Mouse (Mus musculus) erythroblast, embryonic 14.5 days (primary cell): ENCODE measurements around the gene Kif21a. TPM values are rescaled to one million over a fixed set of nuclear protein-coding genes. Genes with fewer than 3 reads are reported as not detected.

ENCODE experiments used
- H3K27me3 ChIP-seq: 2 replicates; pipeline ENCODE4 v1.6.1; 2012; ENCODE audit warnings: inconsistent platforms; ENCODE audit not compliant: control insufficient read depth
- H3K36me3 ChIP-seq: 2 replicates; pipeline ENCODE4 v1.6.1; 2012; ENCODE audit warnings: mild to moderate bottlenecking, inconsistent platforms; ENCODE audit not compliant: control insufficient read depth
- H3K4me1 ChIP-seq: 2 replicates; pipeline ENCODE4 v1.6.1; 2012; ENCODE audit warnings: inconsistent platforms; ENCODE audit not compliant: control insufficient read depth
- H3K4me3 ChIP-seq: replicated peaks from 2 replicates; pipeline ENCODE3; 2012; ENCODE audit warnings: moderate library complexity, mild to moderate bottlenecking, inconsistent platforms
- H3K9me3 ChIP-seq: 2 replicates; pipeline ENCODE4 v1.6.1; 2012; ENCODE audit warnings: low read length, inconsistent platforms, mixed read lengths; ENCODE audit not compliant: control insufficient read depth
- GATA1 ChIP-seq: IDR thresholded peaks from 2 replicates; pipeline ENCODE4 v1.6.1; 2012; ENCODE audit warnings: low read length, inconsistent platforms, mixed read lengths
- TAL1 ChIP-seq: IDR thresholded peaks from 3 replicates; pipeline ENCODE4 v1.6.1; 2012; ENCODE audit warnings: low read length, inconsistent platforms, mixed read lengths
- polyA plus RNA-seq: library from polyadenylated mRNA; stranded (reverse); fragments of >175 nt; gene quantifications from 2 replicates; pipeline ENCODE4 v1.2.3, GENCODE M21; 2012

Kif21a gene
- polyA plus RNA-seq, 1 experiment = 0.01 TPM

DNA sequence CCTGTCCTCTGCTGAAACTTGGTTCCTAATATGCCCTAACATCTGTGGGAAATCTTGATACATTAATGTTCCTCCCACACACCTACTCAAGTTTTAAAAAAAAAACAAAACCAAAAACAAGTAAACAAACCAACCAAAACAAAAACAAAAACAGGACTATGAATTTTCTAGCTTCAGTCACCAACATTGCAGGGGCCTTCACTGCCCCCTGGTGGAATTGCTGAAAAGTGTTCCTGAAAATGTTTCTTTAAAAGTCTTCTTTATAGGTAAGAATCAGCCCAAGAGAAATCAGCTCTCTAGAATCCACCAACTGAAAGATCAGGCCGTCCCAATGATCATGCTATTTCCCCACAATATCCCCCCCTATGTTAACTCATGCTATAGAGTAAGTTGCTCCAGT lies 120.7 kb downstream of the Kif21a start:
- H3K9me3 ChIP-seq = no peaks in the 10 kb centered on the region
- no peaks in the 10 kb centered on the region for H3K4me1 ChIP-seq
- no peaks in the 10 kb centered on the region for H3K27me3 ChIP-seq
- TF ChIP-seq TAL1 = no peak
- TF ChIP-seq GATA1 = no peak
- H3K36me3 ChIP-seq = no peaks in the 10 kb centered on the region
- no peak overlapping the region for H3K4me3 ChIP-seq

GRCm38 (mm10) chr15:90896480-90896879 lies 153.3 kb downstream of the Kif21a start:
- no peak for TF ChIP-seq GATA1
- TF ChIP-seq TAL1 = no peak
- no peaks in the 10 kb centered on the region for H3K4me1 ChIP-seq
- H3K27me3 ChIP-seq = no peaks in the 10 kb centered on the region
- H3K9me3 ChIP-seq = peaks cover 23% of the 10 kb centered on the region
- H3K4me3 ChIP-seq = no peak overlapping the region
- H3K36me3 ChIP-seq = no peaks in the 10 kb centered on the region

GRCm38 (mm10) chr15:90887466-90887865 lies 162.3 kb downstream of the Kif21a start:
- no peaks in the 10 kb centered on the region for H3K27me3 ChIP-seq
- no peaks in the 10 kb centered on the region for H3K4me1 ChIP-seq
- no peaks in the 10 kb centered on the region for H3K36me3 ChIP-seq
- no peak overlapping the region for H3K4me3 ChIP-seq
- H3K9me3 ChIP-seq = peaks cover 4% of the 10 kb centered on the region; the same call in 1 of the 2 replicates
- TF ChIP-seq GATA1 (no peak), TAL1 (no peak)

Other genes starting within 250 kb of the Kif21a start
- gene Abcd2, start 141.9 kb upstream of the Kif21a start, polyA plus RNA-seq = not detected in 2 replicates
- not detected in 2 replicates for gene CN725425, start 149.5 kb upstream of the Kif21a start, polyA plus RNA-seq